Mouse (Mus musculus): ENCODE results near the gene Cep290.

GRCm38 (mm10) chr10:100574505-100575149 lies 87.3 kb downstream of the Cep290 start:
- TF ChIP-seq CTCF (IDR thresholded peaks at IDR 0.05) (no peak), EP300 (IDR thresholded peaks at IDR 0.05) (no peak)
